Mouse (Mus musculus) liver, postnatal 0 days (tissue): Measurements from ENCODE around the gene Zfp663.

Experiments
- CTCF ChIP-seq: sonication (generic); IDR thresholded peaks from 2 replicates; pipeline ENCODE4 v1.5.1; 2016; ENCODE audit warnings: antibody characterized with exemption, low read depth
- EP300 ChIP-seq: IDR thresholded peaks from 2 replicates; pipeline ENCODE4 v1.6.1; 2016; ENCODE audit warnings: antibody characterized with exemption, low read depth, mild to moderate bottlenecking

- TF ChIP-seq CTCF = no peak
- TF ChIP-seq EP300 = no peak
Observed at GRCm38 (mm10) chr2:165367047-165367520, 1.4 kb downstream of the Zfp663 start.
